Comparison of ENCODE assay signal across 9 mouse cellular contexts in the genomic region with DNA sequence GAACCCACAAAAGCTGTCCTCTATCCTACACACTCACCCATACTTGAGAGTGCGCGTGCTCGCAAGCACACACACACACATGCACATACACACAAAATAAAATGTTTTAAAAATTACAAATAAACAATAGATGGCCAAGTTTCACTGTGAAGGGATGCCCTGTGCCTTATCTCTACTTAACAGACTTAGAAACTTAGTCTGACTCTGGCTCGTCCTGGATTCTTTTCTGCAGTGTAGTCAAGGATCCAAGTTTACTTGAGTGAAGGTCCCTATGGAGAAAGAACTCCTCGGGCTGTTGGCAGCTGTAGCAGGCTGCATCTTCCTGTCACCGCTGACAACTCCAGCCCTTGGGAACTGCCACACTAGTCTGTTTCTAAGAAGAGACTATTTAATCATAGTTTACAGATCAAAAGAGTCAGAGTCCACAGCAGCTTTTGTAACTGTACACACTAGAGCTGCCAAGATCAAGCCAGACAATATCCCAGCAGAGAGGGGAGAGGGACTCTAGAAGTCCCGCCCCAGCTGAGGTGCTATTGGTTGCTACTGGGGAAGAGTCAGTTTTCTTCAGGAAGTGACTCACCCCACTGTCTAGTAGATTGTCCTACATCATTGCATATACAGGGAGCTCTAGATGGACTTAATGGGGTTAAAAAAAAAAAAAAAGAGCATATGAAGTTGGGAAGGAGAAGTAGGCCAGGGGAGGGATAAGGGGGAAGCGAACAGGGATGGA. TPM values are rescaled to one million over a fixed set of nuclear protein-coding genes. Genes with fewer than 3 reads are reported as not detected.
DNase-seq lines count a peak whose midpoint lies in the region; ATAC-seq and TF ChIP-seq lines count a peak whose summit lies in the region.
"Had no signal": no experiment of that assay in that cellular context is flagged by ENCODE, and none has a peak within 500 bp of the region (broad histone marks: within the 10 kb centered on the region; RNA-seq: fewer than 3 reads in every experiment).

No protein-coding gene starts in this region.

- no peak overlapping the region for H3K4me2 ChIP-seq in heart, embryonic 15.5 days
- no peak overlapping the region for H3K4me2 ChIP-seq in liver, embryonic 11.5 days
- H3K4me2 ChIP-seq in stomach, embryonic 16.5 days (ENCODE audit: low read depth, low read length) = peak overlapping the region; percentile 18; the same call in 1 of the 2 replicates
- H3K4me2 ChIP-seq: limb, embryonic 13.5 days had no signal

- no peak overlapping the region for H3K9ac ChIP-seq in heart, embryonic 15.5 days
- H3K9ac ChIP-seq in liver, embryonic 11.5 days (ENCODE audit: low read depth, low read length) = no peak overlapping the region
- H3K9ac ChIP-seq in stomach, embryonic 16.5 days (ENCODE audit: low read length) = no peak overlapping the region
- H3K9ac ChIP-seq: limb, embryonic 13.5 days had no signal

- H3K9me3 ChIP-seq in heart, embryonic 15.5 days (replicated peaks) = no peaks in the 10 kb centered on the region
- H3K9me3 ChIP-seq in liver, embryonic 11.5 days (ENCODE audit: control insufficient read depth, low read length) = no peaks in the 10 kb centered on the region
- H3K9me3 ChIP-seq in stomach, embryonic 16.5 days (replicated peaks; ENCODE audit: control insufficient read depth, low read length) = no peaks in the 10 kb centered on the region
- H3K9me3 ChIP-seq: limb, embryonic 13.5 days had no signal

- 41% methylated on average over 8 of the region's 8 CpGs for WGBS in lung, adult 2 months
- 67% methylated on average over 8 of the region's 8 CpGs for WGBS in heart, embryonic 15.5 days
- WGBS in liver, embryonic 11.5 days = 76% methylated on average over 8 of the region's 8 CpGs
- 67% methylated on average over 8 of the region's 8 CpGs for WGBS in stomach, embryonic 16.5 days

- TF ChIP-seq CTCF in lung, adult 2 months (IDR thresholded peaks at IDR 0.05; ENCODE audit: insufficient read depth, low read length) = no peak
- TF ChIP-seq CTCF in bone marrow macrophage, adult 2 months (IDR thresholded peaks at IDR 0.05; ENCODE audit: low read depth, low read length) = no peak

- H3K27ac ChIP-seq in bone marrow macrophage, adult 2 months (ENCODE audit: insufficient read depth, low read depth, low read length) = peak overlapping the region; percentile 13; the same call in 1 of the 2 replicates
- 0 out of 2 replicates have a peak overlapping the region, but pooled peaks have one; percentile 8 for H3K27ac ChIP-seq in heart, embryonic 15.5 days
- no peak overlapping the region for H3K27ac ChIP-seq in liver, embryonic 11.5 days (ENCODE audit: low read depth, low read length)
- H3K27ac ChIP-seq in stomach, embryonic 16.5 days (ENCODE audit: low read length) = peak overlapping the region; percentile 57
- H3K27ac ChIP-seq: limb, embryonic 13.5 days had no signal

- no peak for TF ChIP-seq POLR2A in lung, adult 2 months (IDR thresholded peaks at IDR 0.05; ENCODE audit: borderline replicate concordance, extremely low read depth, low read depth, low read length)
- no peak for TF ChIP-seq POLR2A in bone marrow macrophage, adult 2 months (IDR thresholded peaks at IDR 0.05; ENCODE audit: borderline replicate concordance, low read depth, low read length)

- H3K4me1 ChIP-seq in lung, adult 2 months (ENCODE audit: control insufficient read depth, insufficient read depth, low read length) = no peaks in the 10 kb centered on the region
- peaks cover 24% of the 10 kb centered on the region for H3K4me1 ChIP-seq in bone marrow macrophage, adult 2 months (ENCODE audit: control insufficient read depth, insufficient read depth, low read length)
- no peaks in the 10 kb centered on the region for H3K4me1 ChIP-seq in heart, embryonic 15.5 days (replicated peaks)
- peaks cover 4% of the 10 kb centered on the region for H3K4me1 ChIP-seq in liver, embryonic 11.5 days (replicated peaks; ENCODE audit: control insufficient read depth, insufficient read depth, low read length)
- H3K4me1 ChIP-seq in stomach, embryonic 16.5 days (ENCODE audit: control insufficient read depth, insufficient read depth, low read length) = peaks cover 6% of the 10 kb centered on the region; the same call in 1 of the 2 replicates

- no peaks in the 10 kb centered on the region for H3K36me3 ChIP-seq in heart, embryonic 15.5 days
- H3K36me3 ChIP-seq in liver, embryonic 11.5 days (ENCODE audit: control insufficient read depth, insufficient read depth, low read length) = no peaks in the 10 kb centered on the region
- H3K36me3 ChIP-seq in stomach, embryonic 16.5 days (ENCODE audit: control insufficient read depth, insufficient read depth, low read length) = no peaks in the 10 kb centered on the region
- H3K36me3 ChIP-seq: limb, embryonic 13.5 days had no signal

- no peak overlapping the region for H3K4me3 ChIP-seq in lung, adult 2 months (replicated peaks; ENCODE audit: extremely low read depth, low read depth, low read length)
- no peak overlapping the region for H3K4me3 ChIP-seq in bone marrow macrophage, adult 2 months (ENCODE audit: insufficient read depth, low read length)
- no peak overlapping the region for H3K4me3 ChIP-seq in heart, embryonic 15.5 days
- no peak overlapping the region for H3K4me3 ChIP-seq in liver, embryonic 11.5 days (ENCODE audit: low read depth, low read length)
- no peak overlapping the region for H3K4me3 ChIP-seq in stomach, embryonic 16.5 days (replicated peaks; ENCODE audit: low read length)
- H3K4me3 ChIP-seq: limb, embryonic 13.5 days had no signal

- H3K27me3 ChIP-seq in heart, embryonic 15.5 days = no peaks in the 10 kb centered on the region
- no peaks in the 10 kb centered on the region for H3K27me3 ChIP-seq in liver, embryonic 11.5 days (replicated peaks; ENCODE audit: control insufficient read depth, insufficient read depth, low read length)
- H3K27me3 ChIP-seq in stomach, embryonic 16.5 days (ENCODE audit: control insufficient read depth, insufficient read depth, low read length) = no peaks in the 10 kb centered on the region
- H3K27me3 ChIP-seq: limb, embryonic 13.5 days had no signal

- peak; percentile 32 to 51 for DNase-seq in lung, adult 18-20 months
- DNase-seq in lung, adult 2 months = no peak
- no peak for DNase-seq in liver, embryonic 11.5 days (ENCODE audit: low spot score)
- DNase-seq in right cerebral cortex, postnatal 10 days (ENCODE audit: low spot score in 2 of 2) = no peak
- no peak for DNase-seq in layer of hippocampus, postnatal 25 days (ENCODE audit: extremely low spot score in 1 of 2, low spot score in 1 of 2)

- peak; percentile 73 for ATAC-seq in heart, embryonic 15.5 days (replicated peaks; ENCODE audit: insufficient number of reproducible peaks, insufficient read depth, low FRiP score, low read depth)
- ATAC-seq in liver, embryonic 11.5 days (replicated peaks; ENCODE audit: low FRiP score) = peak; percentile 72
- ATAC-seq in stomach, embryonic 16.5 days (ENCODE audit: insufficient read depth, low FRiP score) = peak; percentile 84

RNA-seq across cellular contexts. Expression of a gene that starts 10.1 kb away (rescaled TPM):
- 6.8 and 12.0 TPM in 2 replicates for polyA plus RNA-seq in lung, adult 2 months (2012; rRNA removed)
- 53.5 and 55.8 TPM in 2 replicates for polyA plus RNA-seq in bone marrow macrophage, adult 2 months (2012; ENCODE audit: insufficient read depth, insufficient read length, missing spikeins)
- 16.6 and 17.2 TPM in 2 replicates for polyA plus RNA-seq in heart, embryonic 15.5 days (2015; fragmentation: Nextera tagmentation; extraction: Ambion mirVana)
- 25.4 and 32.2 TPM in 2 replicates for polyA plus RNA-seq in liver, embryonic 11.5 days (2014; fragmentation: Nextera tagmentation; extraction: Ambion mirVana)
- 21.9 and 23.7 TPM in 2 replicates for polyA plus RNA-seq in stomach, embryonic 16.5 days (2015; fragmentation: Nextera tagmentation; extraction: Ambion mirVana)
- total RNA-seq in layer of hippocampus, postnatal 25 days (2021) = 10 to 100 TPM; 57.9 to 73.0 TPM

Comparison
In these comparisons a context has a peak if more than half of its experiments do, and no peak if none do; other contexts are left out.
1. DNase-seq: peak in lung, adult 18-20 months (2 of 2); none in lung, adult 2 months (single experiment), liver, embryonic 11.5 days (single experiment), right cerebral cortex, postnatal 10 days (0 of 2) and layer of hippocampus, postnatal 25 days (0 of 2).
2. Peak in every context shown above with its lines, with median percentiles within 50 percentile points of each other: ATAC-seq.